Mouse (Mus musculus) brain, embryonic 14.5 days (tissue): Measurements from ENCODE around the gene Coq10a.

Experiments
- CTCF ChIP-seq: fragments of 200-500 bp; IDR thresholded peaks from 2 replicates; pipeline ENCODE4 v1.5.1; 2012; ENCODE audit warnings: inconsistent platforms, mild to moderate bottlenecking, moderate library complexity, borderline replicate concordance; ENCODE audit not compliant: insufficient read depth, insufficient read length; ENCODE audit errors: extremely low read depth
- POLR2A ChIP-seq: fragments of 200-500 bp; IDR thresholded peaks from 2 replicates; pipeline ENCODE4 v1.6.1; 2012; ENCODE audit warnings: mild to moderate bottlenecking, inconsistent platforms, borderline replicate concordance; ENCODE audit not compliant: poor library complexity, insufficient read depth, insufficient read length, severe bottlenecking; ENCODE audit errors: extremely low read depth

- no peak for TF ChIP-seq CTCF
- no peak for TF ChIP-seq POLR2A
Measured at GRCm38 (mm10) chr10:128400338-128400737, 31.5 kb upstream of the Coq10a start.
